Mouse (Mus musculus): ENCODE measurements around the gene Slc39a11. TPM values are rescaled to one million over a fixed set of nuclear protein-coding genes. Genes with fewer than 3 reads are reported as not detected.

Gene Slc39a11
- polyA plus RNA-seq, 1 experiment from 2014 or later, result 20.1 TPM

- no peak for DNase-seq (ENCODE audit: low spot score)
- Histone ChIP-seq H3K9ac (ENCODE audit: low read depth, low read length) (no peak overlapping the region), H3K4me3 (ENCODE audit: low read depth, low read length) (no peak overlapping the region), H3K4me1 (replicated peaks; ENCODE audit: control insufficient read depth, insufficient read depth, low read length) (0 out of 2 replicates have a peak, but pooled peaks cover 2% of the 10 kb centered on the region), H3K9me3 (ENCODE audit: control insufficient read depth, low read length) (no peaks in the 10 kb centered on the region), H3K36me3 (ENCODE audit: control insufficient read depth, insufficient read depth, low read length) (no peaks in the 10 kb centered on the region), H3K4me2 (replicated peaks; ENCODE audit: low read depth, low read length) (no peak overlapping the region), H3K27me3 (ENCODE audit: control insufficient read depth, insufficient read depth, low read length) (no peaks in the 10 kb centered on the region), H3K27ac (ENCODE audit: low read depth, low read length) (no peak overlapping the region)
- WGBS, result 86% methylated on average over 2 of the region's 2 CpGs
- no peak for ATAC-seq (ENCODE audit: low FRiP score)
Measured at GRCm38 (mm10) chr11:113676847-113677246, 27.0 kb upstream of the Slc39a11 start.

- Histone ChIP-seq H3K9ac (ENCODE audit: low read depth, low read length) (no peak overlapping the region), H3K4me3 (ENCODE audit: low read depth, low read length) (no peak overlapping the region), H3K27ac (ENCODE audit: low read depth, low read length) (no peak overlapping the region), H3K4me1 (replicated peaks; ENCODE audit: control insufficient read depth, insufficient read depth, low read length) (no peaks in the 10 kb centered on the region), H3K36me3 (ENCODE audit: control insufficient read depth, insufficient read depth, low read length) (no peaks in the 10 kb centered on the region), H3K27me3 (ENCODE audit: control insufficient read depth, insufficient read depth, low read length) (no peaks in the 10 kb centered on the region), H3K9me3 (ENCODE audit: control insufficient read depth, low read length) (no peaks in the 10 kb centered on the region), H3K4me2 (replicated peaks; ENCODE audit: low read depth, low read length) (no peak overlapping the region)
- DNase-seq (ENCODE audit: low spot score) (no peak), ATAC-seq (ENCODE audit: low FRiP score) (no peak)
- 88% methylated on average over 5 of the region's 5 CpGs for WGBS
Measured at GRCm38 (mm10) chr11:113674595-113674994, 24.7 kb upstream of the Slc39a11 start.

GRCm38 (mm10) chr11:113673614-113674013 lies 23.7 kb upstream of the Slc39a11 start:
- Histone ChIP-seq H3K4me1 (replicated peaks; ENCODE audit: control insufficient read depth, insufficient read depth, low read length) (no peaks in the 10 kb centered on the region), H3K4me3 (ENCODE audit: low read depth, low read length) (no peak overlapping the region), H3K4me2 (replicated peaks; ENCODE audit: low read depth, low read length) (no peak overlapping the region), H3K36me3 (ENCODE audit: control insufficient read depth, insufficient read depth, low read length) (no peaks in the 10 kb centered on the region), H3K27me3 (ENCODE audit: control insufficient read depth, insufficient read depth, low read length) (no peaks in the 10 kb centered on the region), H3K9ac (ENCODE audit: low read depth, low read length) (no peak overlapping the region), H3K9me3 (ENCODE audit: control insufficient read depth, low read length) (no peaks in the 10 kb centered on the region), H3K27ac (ENCODE audit: low read depth, low read length) (no peak overlapping the region)
- no peak for ATAC-seq (ENCODE audit: low FRiP score)
- no peak for DNase-seq (ENCODE audit: low spot score)
- 96% methylated on average over 4 of the region's 4 CpGs for WGBS

- Histone ChIP-seq H3K4me1 (replicated peaks; ENCODE audit: control insufficient read depth, insufficient read depth, low read length) (no peaks in the 10 kb centered on the region), H3K27me3 (ENCODE audit: control insufficient read depth, insufficient read depth, low read length) (no peaks in the 10 kb centered on the region), H3K4me2 (replicated peaks; ENCODE audit: low read depth, low read length) (no peak overlapping the region), H3K9ac (ENCODE audit: low read depth, low read length) (no peak overlapping the region), H3K9me3 (ENCODE audit: control insufficient read depth, low read length) (no peaks in the 10 kb centered on the region), H3K27ac (ENCODE audit: low read depth, low read length) (no peak overlapping the region), H3K36me3 (ENCODE audit: control insufficient read depth, insufficient read depth, low read length) (no peaks in the 10 kb centered on the region), H3K4me3 (ENCODE audit: low read depth, low read length) (no peak overlapping the region)
- no peak for ATAC-seq (ENCODE audit: low FRiP score)
- no peak for DNase-seq (ENCODE audit: low spot score)
- 92% methylated on average over 4 of the region's 4 CpGs for WGBS
Measured at GRCm38 (mm10) chr11:113669711-113670110, 19.8 kb upstream of the Slc39a11 start.

GRCm38 (mm10) chr11:113668857-113669256 lies 19.0 kb upstream of the Slc39a11 start:
- H3K4me1 ChIP-seq (replicated peaks; ENCODE audit: control insufficient read depth, insufficient read depth, low read length), result no peaks in the 10 kb centered on the region
- H3K9me3 ChIP-seq (ENCODE audit: control insufficient read depth, low read length), result no peaks in the 10 kb centered on the region
- no peaks in the 10 kb centered on the region for H3K27me3 ChIP-seq (ENCODE audit: control insufficient read depth, insufficient read depth, low read length)
- H3K4me3 ChIP-seq (ENCODE audit: low read depth, low read length), result no peak overlapping the region
- H3K36me3 ChIP-seq (ENCODE audit: control insufficient read depth, insufficient read depth, low read length), result no peaks in the 10 kb centered on the region
- WGBS, result 91% methylated on average over 5 of the region's 5 CpGs
- no peak overlapping the region for H3K27ac ChIP-seq (ENCODE audit: low read depth, low read length)
- ATAC-seq (ENCODE audit: low FRiP score) (no peak), DNase-seq (ENCODE audit: low spot score) (no peak)
- H3K4me2 ChIP-seq (replicated peaks; ENCODE audit: low read depth, low read length), result no peak overlapping the region
- H3K9ac ChIP-seq (ENCODE audit: low read depth, low read length), result no peak overlapping the region

GRCm38 (mm10) chr11:113667704-113668103 lies 17.8 kb upstream of the Slc39a11 start:
- H3K9ac ChIP-seq (ENCODE audit: low read depth, low read length), result no peak overlapping the region
- WGBS, result 90% methylated on average over 4 of the region's 4 CpGs
- no peaks in the 10 kb centered on the region for H3K9me3 ChIP-seq (ENCODE audit: control insufficient read depth, low read length)
- no peak for DNase-seq (ENCODE audit: low spot score)
- H3K27me3 ChIP-seq (ENCODE audit: control insufficient read depth, insufficient read depth, low read length), result no peaks in the 10 kb centered on the region
- no peak overlapping the region for H3K4me3 ChIP-seq (ENCODE audit: low read depth, low read length)
- no peak overlapping the region for H3K27ac ChIP-seq (ENCODE audit: low read depth, low read length)
- ATAC-seq (ENCODE audit: low FRiP score), result no peak
- H3K36me3 ChIP-seq (ENCODE audit: control insufficient read depth, insufficient read depth, low read length), result no peaks in the 10 kb centered on the region
- H3K4me2 ChIP-seq (replicated peaks; ENCODE audit: low read depth, low read length), result no peak overlapping the region
- no peaks in the 10 kb centered on the region for H3K4me1 ChIP-seq (replicated peaks; ENCODE audit: control insufficient read depth, insufficient read depth, low read length)

- no peaks in the 10 kb centered on the region for H3K4me1 ChIP-seq (replicated peaks; ENCODE audit: control insufficient read depth, insufficient read depth, low read length)
- no peak overlapping the region for H3K9ac ChIP-seq (ENCODE audit: low read depth, low read length)
- 93% methylated on average over 2 of the region's 2 CpGs for WGBS
- no peaks in the 10 kb centered on the region for H3K9me3 ChIP-seq (ENCODE audit: control insufficient read depth, low read length)
- DNase-seq (ENCODE audit: low spot score), result no peak
- no peak overlapping the region for H3K4me3 ChIP-seq (ENCODE audit: low read depth, low read length)
- H3K27ac ChIP-seq (ENCODE audit: low read depth, low read length), result no peak overlapping the region
- ATAC-seq (ENCODE audit: low FRiP score), result no peak
- no peaks in the 10 kb centered on the region for H3K27me3 ChIP-seq (ENCODE audit: control insufficient read depth, insufficient read depth, low read length)
- H3K4me2 ChIP-seq (replicated peaks; ENCODE audit: low read depth, low read length), result no peak overlapping the region
- no peaks in the 10 kb centered on the region for H3K36me3 ChIP-seq (ENCODE audit: control insufficient read depth, insufficient read depth, low read length)
Measured at GRCm38 (mm10) chr11:113667122-113667521, 17.2 kb upstream of the Slc39a11 start.

GRCm38 (mm10) chr11:113666648-113667047 lies 16.8 kb upstream of the Slc39a11 start:
- ATAC-seq (ENCODE audit: low FRiP score) (no peak), DNase-seq (ENCODE audit: low spot score) (no peak)
- H3K4me1 ChIP-seq (replicated peaks; ENCODE audit: control insufficient read depth, insufficient read depth, low read length), result no peaks in the 10 kb centered on the region
- H3K9ac ChIP-seq (ENCODE audit: low read depth, low read length), result no peak overlapping the region
- no peaks in the 10 kb centered on the region for H3K27me3 ChIP-seq (ENCODE audit: control insufficient read depth, insufficient read depth, low read length)
- no peak overlapping the region for H3K4me2 ChIP-seq (replicated peaks; ENCODE audit: low read depth, low read length)
- no peak overlapping the region for H3K27ac ChIP-seq (ENCODE audit: low read depth, low read length)
- H3K4me3 ChIP-seq (ENCODE audit: low read depth, low read length), result no peak overlapping the region
- H3K36me3 ChIP-seq (ENCODE audit: control insufficient read depth, insufficient read depth, low read length), result no peaks in the 10 kb centered on the region
- WGBS, result 64% methylated on average over 10 of the region's 10 CpGs
- no peaks in the 10 kb centered on the region for H3K9me3 ChIP-seq (ENCODE audit: control insufficient read depth, low read length)

GRCm38 (mm10) chr11:113666205-113666604 lies 16.3 kb upstream of the Slc39a11 start:
- H3K36me3 ChIP-seq (ENCODE audit: control insufficient read depth, insufficient read depth, low read length), result 0 out of 2 replicates have a peak, but pooled peaks cover 3% of the 10 kb centered on the region

More at GRCm38 (mm10) chr11:113666205-113666604, 16.3 kb upstream of the Slc39a11 start:
- DNase-seq (ENCODE audit: low spot score), result no peak
- Histone ChIP-seq H3K9ac (ENCODE audit: low read depth, low read length) (no peak overlapping the region), H3K4me2 (replicated peaks; ENCODE audit: low read depth, low read length) (no peak overlapping the region), H3K4me3 (ENCODE audit: low read depth, low read length) (no peak overlapping the region), H3K27ac (ENCODE audit: low read depth, low read length) (no peak overlapping the region), H3K9me3 (ENCODE audit: control insufficient read depth, low read length) (no peaks in the 10 kb centered on the region), H3K27me3 (ENCODE audit: control insufficient read depth, insufficient read depth, low read length) (no peaks in the 10 kb centered on the region), H3K4me1 (replicated peaks; ENCODE audit: control insufficient read depth, insufficient read depth, low read length) (no peaks in the 10 kb centered on the region)
- ATAC-seq (ENCODE audit: low FRiP score), result no peak
- 87% methylated on average over 6 of the region's 6 CpGs for WGBS

Measured in hindbrain, embryonic 11.5 days (tissue).